Mouse (Mus musculus) kidney, adult 2 months (tissue): ENCODE results near the gene Dvl3. TPM values are rescaled to one million over a fixed set of nuclear protein-coding genes. Genes with fewer than 3 reads are reported as not detected.

Experiments
- DNase-seq: peaks from one replicate; pipeline ENCODE4 v3.0.0; 2021
- H3K27ac ChIP-seq: fragments of 200-500 bp; 2 replicates; pipeline ENCODE4 v1.5.1; 2012; ENCODE audit warnings: low read depth, low read length, control low read depth, inconsistent platforms; ENCODE audit not compliant: insufficient read depth
- H3K27me3 ChIP-seq: fragments of 200-500 bp; replicated peaks from 2 replicates; pipeline ENCODE4 v1.6.1; 2012; ENCODE audit warnings: mild to moderate bottlenecking, moderate library complexity, low read length, inconsistent platforms; ENCODE audit not compliant: control insufficient read depth, insufficient read depth
- H3K36me3 ChIP-seq: fragments of 200-500 bp; 2 replicates; pipeline ENCODE4 v1.6.1; 2012; ENCODE audit warnings: mild to moderate bottlenecking, moderate library complexity, low read length, inconsistent platforms; ENCODE audit not compliant: control insufficient read depth, insufficient read depth
- H3K4me1 ChIP-seq: fragments of 200-500 bp; 2 replicates; pipeline ENCODE4 v1.6.1; 2011; ENCODE audit warnings: low read length; ENCODE audit not compliant: control insufficient read depth, insufficient read depth
- H3K4me3 ChIP-seq: fragments of 200-500 bp; 2 replicates; pipeline ENCODE4 v1.5.1; 2011; ENCODE audit warnings: mild to moderate bottlenecking, low read depth, low read length, control low read depth; ENCODE audit not compliant: insufficient read depth
- CTCF ChIP-seq: fragments of 200-500 bp; conservative IDR thresholded peaks from 2 replicates; pipeline ENCODE4 v1.5.1; 2011; ENCODE audit warnings: low read depth, mild to moderate bottlenecking, control low read depth, low read length, moderate library complexity, mixed read lengths; ENCODE audit not compliant: insufficient read depth, insufficient read length
- POLR2A ChIP-seq: fragments of 200-500 bp; IDR thresholded peaks from one replicate; pipeline ENCODE4 v1.6.1; 2011; ENCODE audit warnings: low read depth, low read length, control low read depth
- WGBS: fragments of 180-500 bp; shearing (Covaris S2); methylation state at CpG from one replicate; pipeline ENCODE4 v1.1.7; 2018; 5-methylcytosine and 5-hydroxymethylcytosine counted together
- polyA plus RNA-seq: library from polyadenylated mRNA; depleted of rRNA; stranded (reverse); fragments of >200 nt; gene quantifications from 2 replicates; pipeline ENCODE4 v1.2.3, GENCODE M21; 2012

Gene Dvl3
- polyA plus RNA-seq, 1 experiment: 37.4 TPM

GRCm38 (mm10) chr16:20496671-20497600 is 19.8 kb upstream of the Dvl3 start:
- TF ChIP-seq CTCF: peak; percentile 68
- no peak for TF ChIP-seq POLR2A
- Histone ChIP-seq H3K27me3 (no peaks in the 10 kb centered on the region), H3K4me3 (peak overlapping the region; percentile 45), H3K4me1 (no peaks in the 10 kb centered on the region), H3K36me3 (no peaks in the 10 kb centered on the region), H3K27ac (peak overlapping the region; percentile 22; the same call in 1 of the 2 replicates)
- WGBS: 12% methylated on average over 25 of the region's 25 CpGs
- peak; percentile 85 for DNase-seq

- no peaks in the 10 kb centered on the region for H3K27me3 ChIP-seq
- DNase-seq: peak; percentile 40
- TF ChIP-seq POLR2A: no peak
- no peak for TF ChIP-seq CTCF
- no peaks in the 10 kb centered on the region for H3K36me3 ChIP-seq
- H3K4me1 ChIP-seq: no peaks in the 10 kb centered on the region
- peak overlapping the region; percentile 56 for H3K4me3 ChIP-seq
- WGBS: 5% methylated on average over 16 of the region's 16 CpGs
- peak overlapping the region; percentile 11; the same call in 1 of the 2 replicates for H3K27ac ChIP-seq
These were observed 18.7 kb upstream of the Dvl3 start for GRCm38 (mm10) chr16:20497980-20498676.

- Histone ChIP-seq H3K27me3 (no peaks in the 10 kb centered on the region), H3K4me1 (no peaks in the 10 kb centered on the region), H3K4me3 (peak within 1 kb of the TSS; percentile 56), H3K27ac (peak within 1 kb of the TSS; percentile 11; the same call in 1 of the 2 replicates), H3K36me3 (no peaks in the 10 kb centered on the region; the same call in 1 of the 2 replicates)
- DNase-seq: peak; percentile 98
- TF ChIP-seq CTCF (no peak), POLR2A (peak; percentile 54)
- 1% methylated on average over 49 of the region's 49 CpGs for WGBS
These were observed 17.9 kb upstream of the Dvl3 start, which contains the start of gene Eif2b5 for GRCm38 (mm10) chr16:20498677-20499475. Eif2b5 (plus strand) TSS chr16:20498817.

- no peak for DNase-seq
- Histone ChIP-seq H3K4me1 (no peaks in the 10 kb centered on the region), H3K4me3 (no peak overlapping the region), H3K27me3 (no peaks in the 10 kb centered on the region), H3K27ac (no peak overlapping the region), H3K36me3 (peaks cover 1% of the 10 kb centered on the region; the same call in 1 of the 2 replicates)
- 86% methylated on average over 8 of the region's 8 CpGs for WGBS
- TF ChIP-seq CTCF: no peak
- TF ChIP-seq POLR2A: no peak
These were observed 10.8 kb upstream of the Dvl3 start for GRCm38 (mm10) chr16:20506000-20506399.

GRCm38 (mm10) chr16:20509349-20509748 is 7.4 kb upstream of the Dvl3 start:
- TF ChIP-seq CTCF (peak; percentile 78), POLR2A (no peak)
- Histone ChIP-seq H3K27ac (no peak overlapping the region), H3K4me3 (no peak overlapping the region), H3K27me3 (no peaks in the 10 kb centered on the region), H3K36me3 (peaks cover 1% of the 10 kb centered on the region; the same call in 1 of the 2 replicates), H3K4me1 (no peaks in the 10 kb centered on the region)
- DNase-seq: peak; percentile 75
- WGBS: 55% methylated on average over 3 of the region's 3 CpGs

GRCm38 (mm10) chr16:20511277-20511847 is 5.4 kb upstream of the Dvl3 start:
- 88% methylated on average over 7 of the region's 7 CpGs for WGBS
- no peak for DNase-seq
- Histone ChIP-seq H3K27ac (no peak overlapping the region), H3K36me3 (no peaks in the 10 kb centered on the region; the same call in 1 of the 2 replicates), H3K4me1 (no peaks in the 10 kb centered on the region; the same call in 1 of the 2 replicates), H3K4me3 (no peak overlapping the region), H3K27me3 (no peaks in the 10 kb centered on the region)
- TF ChIP-seq CTCF (no peak), POLR2A (no peak)
